Mouse (Mus musculus): Measurements from ENCODE around the gene Cnih3.

The Cnih3 gene

DNA sequence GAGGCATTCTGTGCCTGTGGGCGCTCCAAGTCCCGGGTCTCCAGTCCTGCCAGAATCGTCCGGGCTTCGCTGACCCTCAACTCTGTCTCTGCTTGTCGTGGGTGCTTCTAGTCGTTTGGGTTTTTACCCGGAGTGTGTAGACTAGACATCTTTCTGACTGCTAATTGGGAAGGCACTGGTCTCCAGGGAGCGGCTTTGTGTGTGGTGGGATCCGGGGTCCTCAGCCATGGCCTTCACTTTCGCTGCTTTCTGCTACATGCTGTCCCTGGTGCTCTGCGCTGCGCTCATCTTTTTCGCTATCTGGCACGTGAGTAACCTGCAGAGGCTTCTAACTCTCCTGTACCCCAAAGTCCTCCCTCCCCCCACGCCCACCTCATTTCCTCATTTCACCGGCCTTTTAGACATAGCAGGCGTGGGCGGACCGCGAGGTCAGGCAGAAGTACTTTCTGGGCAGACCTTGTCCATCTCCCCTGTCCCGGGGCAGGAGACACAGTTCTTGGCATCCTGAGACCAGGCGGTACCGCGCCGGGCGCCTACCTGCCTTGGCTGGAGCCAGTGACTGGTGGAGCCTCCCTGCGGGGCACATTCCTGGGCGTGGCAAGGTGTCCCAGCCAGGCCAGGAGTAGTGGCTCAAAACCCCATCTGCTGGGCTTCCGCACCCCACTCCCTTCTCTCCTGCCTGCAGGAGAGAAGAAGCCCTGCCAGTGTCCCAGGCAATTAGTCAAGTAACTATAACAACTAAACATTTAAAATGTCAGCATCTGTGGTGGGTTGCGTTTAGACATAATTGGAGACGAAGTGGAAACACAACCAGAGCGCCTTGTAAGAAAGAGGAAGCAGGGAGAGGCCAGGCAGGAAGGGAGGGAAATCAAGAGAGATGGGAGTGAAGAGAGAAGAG, 1.0 kb downstream of the Cnih3 start:
- DNase-seq (ENCODE audit: low read depth, low spot score): no peak

DNA sequence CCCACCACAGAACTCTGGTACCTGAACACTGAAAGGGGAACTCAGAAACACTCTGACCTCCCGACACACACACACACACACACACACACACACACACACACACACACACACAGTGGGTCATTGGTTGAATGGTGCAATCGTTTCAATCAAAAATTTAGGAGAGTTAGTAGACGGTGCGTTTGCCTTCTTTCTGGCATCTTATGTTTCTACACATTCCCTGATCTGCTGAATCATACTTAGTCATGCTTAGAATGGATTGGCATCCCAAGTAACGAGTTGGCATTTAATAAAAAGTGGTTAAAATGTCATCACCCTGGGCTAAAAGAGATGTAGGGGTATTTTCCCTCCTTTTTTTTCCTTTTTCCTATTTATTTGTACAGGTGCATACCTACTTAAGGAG, 3.3 kb downstream of the Cnih3 start:
- DNase-seq (ENCODE audit: low read depth, low spot score): no peak

GRCm38 (mm10) chr1:181357870-181358269, 5.4 kb downstream of the Cnih3 start:
- no peak for DNase-seq (ENCODE audit: low read depth, low spot score)

- DNase-seq (ENCODE audit: low read depth, low spot score): no peak
Measured at GRCm38 (mm10) chr1:181358526-181358925, 6.1 kb downstream of the Cnih3 start.

GRCm38 (mm10) chr1:181360732-181361131, 8.3 kb downstream of the Cnih3 start:
- DNase-seq (ENCODE audit: low read depth, low spot score): no peak

GRCm38 (mm10) chr1:181364025-181364424, 11.6 kb downstream of the Cnih3 start:
- no peak for DNase-seq (ENCODE audit: low read depth, low spot score)

GRCm38 (mm10) chr1:181365376-181365775, 12.9 kb downstream of the Cnih3 start:
- no peak for DNase-seq (ENCODE audit: low read depth, low spot score)

- DNase-seq (ENCODE audit: low read depth, low spot score): no peak
Measured at GRCm38 (mm10) chr1:181368789-181369570, 16.6 kb downstream of the Cnih3 start.

- DNase-seq (ENCODE audit: low read depth, low spot score): no peak
Measured at GRCm38 (mm10) chr1:181370370-181370769, 17.9 kb downstream of the Cnih3 start.

DNA sequence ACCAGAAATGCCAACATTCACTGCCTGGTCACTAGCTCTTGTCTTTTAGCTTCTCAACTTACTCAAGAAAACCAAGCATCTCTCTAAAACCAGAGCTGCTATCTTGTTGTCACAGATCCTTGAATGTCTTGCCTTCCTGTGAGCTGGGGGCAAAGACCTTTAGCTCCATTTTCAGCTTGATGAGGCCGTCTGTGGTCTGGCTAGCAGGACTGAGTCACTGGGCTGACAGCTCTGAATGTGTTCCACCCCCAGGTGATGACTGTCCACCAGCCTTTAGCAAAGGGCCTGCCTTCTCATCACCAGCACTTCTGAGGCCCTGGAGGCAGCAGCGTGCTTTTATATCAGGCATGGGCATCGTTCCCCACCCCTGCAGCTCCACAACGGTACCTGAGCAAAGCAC, 18.8 kb downstream of the Cnih3 start:
- no peak for DNase-seq (ENCODE audit: low read depth, low spot score)

DNA sequence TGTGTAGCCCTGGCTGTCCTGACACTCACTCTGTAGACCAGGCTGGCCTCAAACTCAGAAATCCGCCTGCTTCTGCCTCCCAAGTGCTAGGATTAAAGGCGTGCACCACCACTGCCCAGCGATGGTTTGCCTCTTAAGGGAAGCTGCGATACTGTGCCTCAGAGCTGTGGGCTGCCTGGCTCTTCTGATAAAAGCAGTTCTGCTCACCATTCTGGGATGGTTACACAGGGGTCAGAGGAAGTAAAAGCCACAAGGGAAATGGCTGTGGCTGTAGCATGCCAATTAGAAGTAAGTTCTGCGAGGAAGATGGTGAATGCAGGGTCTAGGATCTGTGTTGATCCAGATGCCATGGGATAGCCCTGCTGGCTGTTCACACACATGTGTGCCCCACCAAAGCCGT, 19.9 kb downstream of the Cnih3 start:
- no peak for DNase-seq (ENCODE audit: low read depth, low spot score)

GRCm38 (mm10) chr1:181374627-181375374, 22.4 kb downstream of the Cnih3 start:
- no peak for DNase-seq (ENCODE audit: low read depth, low spot score)

DNA sequence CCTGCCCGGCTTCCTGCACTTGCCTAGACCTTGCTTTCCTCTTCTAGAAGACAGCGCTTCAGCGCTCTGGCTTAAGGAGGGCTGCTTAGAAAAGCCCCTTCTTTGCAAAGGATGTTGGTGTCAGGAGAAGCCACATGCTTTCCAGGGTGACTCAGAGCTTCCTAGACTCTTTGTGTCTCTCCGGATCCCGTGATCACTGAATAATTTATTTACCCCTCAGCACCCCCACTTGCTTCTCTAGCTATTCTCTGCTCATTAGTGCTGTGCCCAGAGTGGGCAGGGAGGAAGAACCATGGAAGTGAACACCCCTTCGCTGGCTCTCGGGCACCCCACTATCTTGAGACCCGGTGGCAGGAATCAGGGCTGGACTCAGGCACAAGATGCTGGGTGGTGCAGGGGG, 24.0 kb downstream of the Cnih3 start:
- no peak for DNase-seq (ENCODE audit: low read depth, low spot score)

- DNase-seq (ENCODE audit: low read depth, low spot score): peak; percentile 60
Measured at GRCm38 (mm10) chr1:181379664-181380063, 27.2 kb downstream of the Cnih3 start.

GRCm38 (mm10) chr1:181381410-181382010, 29.1 kb downstream of the Cnih3 start:
- DNase-seq (ENCODE audit: low read depth, low spot score): no peak

DNA sequence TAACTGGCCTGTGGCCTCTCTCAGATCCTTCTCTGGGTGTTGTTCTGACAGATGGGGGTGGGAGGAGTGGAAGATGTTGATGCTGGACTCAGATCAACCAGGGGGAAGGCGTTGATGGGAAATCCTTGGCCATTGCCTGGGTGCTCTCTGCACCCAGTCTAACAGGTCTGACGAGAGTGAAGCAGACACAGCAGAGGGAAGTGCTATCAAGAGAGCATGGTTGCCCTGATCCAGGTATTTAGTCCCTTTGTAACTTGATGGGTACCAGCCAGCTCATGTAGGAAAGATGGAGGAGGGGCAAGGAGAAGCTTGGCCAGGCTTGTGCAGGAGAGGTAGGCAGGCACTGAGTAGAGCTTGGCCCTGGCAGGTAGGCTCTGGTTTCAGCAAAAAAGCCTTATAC, 36.8 kb downstream of the Cnih3 start:
- DNase-seq (ENCODE audit: low read depth, low spot score): no peak

DNA sequence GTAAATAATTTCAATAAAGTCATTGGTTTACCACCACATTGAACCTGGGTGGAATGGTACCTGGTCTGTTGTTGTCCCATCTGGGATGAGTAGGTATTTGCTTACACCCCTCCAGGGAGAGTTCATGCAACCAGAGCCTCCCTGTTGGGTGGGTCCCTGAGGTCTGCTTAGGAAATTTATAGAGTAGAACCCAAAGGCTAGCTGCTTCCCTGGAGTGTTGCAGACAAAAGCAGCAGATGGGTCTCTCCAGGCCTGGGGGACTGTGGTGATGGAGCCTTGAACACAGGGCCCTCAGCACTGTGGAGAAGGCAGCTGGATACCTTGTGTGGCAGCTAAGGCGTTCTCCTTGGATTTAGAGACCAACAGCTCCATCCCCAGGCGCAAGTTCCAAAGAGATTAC, 40.1 kb downstream of the Cnih3 start:
- DNase-seq (ENCODE audit: low read depth, low spot score): no peak

DNA sequence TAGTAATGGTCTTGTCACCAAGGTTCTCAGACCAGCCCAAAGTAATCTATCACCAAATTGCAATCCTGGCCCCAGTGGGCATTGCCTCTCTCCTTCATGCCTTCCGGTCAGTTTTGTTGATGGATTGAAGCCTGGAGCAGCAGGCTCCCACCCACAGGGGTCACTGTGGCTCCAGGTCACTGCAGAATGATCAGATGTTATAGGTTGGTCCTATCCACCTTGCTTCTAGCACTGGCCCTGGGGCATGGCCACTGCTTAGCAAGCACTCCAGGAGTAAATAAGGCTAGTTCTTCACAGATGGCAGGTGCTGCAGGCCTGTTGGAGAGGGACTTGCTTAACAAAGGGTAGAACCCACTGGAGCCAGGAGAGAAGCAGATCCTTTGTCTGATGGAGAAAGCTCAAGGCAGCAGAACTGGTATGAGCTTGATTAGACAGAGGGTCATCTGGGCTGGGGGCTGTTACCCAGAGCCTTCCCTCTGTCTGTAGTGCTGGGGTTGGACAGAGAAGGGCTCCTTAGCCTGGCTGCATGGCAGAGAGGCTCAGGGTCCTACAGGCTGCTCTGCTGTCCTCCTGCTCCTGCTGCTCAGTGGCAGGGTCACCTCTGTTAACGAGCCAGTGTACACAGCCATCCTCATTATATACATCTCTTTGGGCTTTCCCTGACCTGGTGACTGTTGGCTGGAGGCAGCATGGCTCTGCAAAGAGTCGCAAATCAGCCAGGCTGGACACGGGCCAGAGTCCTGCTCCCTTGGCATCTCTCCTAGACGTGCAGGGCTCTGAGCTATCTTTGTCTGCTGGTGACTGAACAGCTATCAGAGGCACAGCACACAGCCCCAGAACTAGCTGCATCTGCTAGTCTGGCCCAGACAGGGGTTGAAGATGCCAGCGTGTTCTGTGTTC, 41.1 kb downstream of the Cnih3 start:
- DNase-seq (ENCODE audit: low read depth, low spot score): no peak

GRCm38 (mm10) chr1:181395234-181395828, 42.9 kb downstream of the Cnih3 start:
- no peak for DNase-seq (ENCODE audit: low read depth, low spot score)

- no peak for DNase-seq (ENCODE audit: low read depth, low spot score)
Measured at GRCm38 (mm10) chr1:181399179-181399578, 46.8 kb downstream of the Cnih3 start.
